Mouse (Mus musculus) heart, embryonic 16.5 days (tissue): ENCODE results near the gene Nup160. TPM values are rescaled to one million over a fixed set of nuclear protein-coding genes. Genes with fewer than 3 reads are reported as not detected.

Experiments used
- ATAC-seq: fragments of 200-750 bp; cut with Nextera tagmentation; replicated peaks from 2 replicates; pipeline ENCODE4 v1.8.0; 2017; ENCODE audit warnings: moderate number of reproducible peaks; ENCODE audit not compliant: insufficient read depth, low FRiP score; ENCODE audit errors: extremely low read depth
- H3K27ac ChIP-seq: fragments of 300-500 bp; sonication (generic); 2 replicates; pipeline ENCODE4 v1.5.1; 2014; ENCODE audit warnings: mild to moderate bottlenecking, low read length, control low read depth, moderate library complexity
- H3K27me3 ChIP-seq: fragments of 300-500 bp; sonication (generic); 2 replicates; pipeline ENCODE4 v1.6.1; 2014; ENCODE audit warnings: low read length, mixed read lengths; ENCODE audit not compliant: control insufficient read depth, insufficient read depth
- H3K36me3 ChIP-seq: fragments of 300-500 bp; sonication (generic); 2 replicates; pipeline ENCODE4 v1.6.1; 2014; ENCODE audit not compliant: control insufficient read depth, insufficient read depth
- H3K4me1 ChIP-seq: fragments of 300-500 bp; sonication (generic); 2 replicates; pipeline ENCODE4 v1.6.1; 2014; ENCODE audit warnings: low read length, mixed read lengths; ENCODE audit not compliant: control insufficient read depth, insufficient read depth
- H3K4me2 ChIP-seq: fragments of 300-500 bp; sonication (generic); 2 replicates; pipeline ENCODE4 v1.6.1; 2014; ENCODE audit warnings: low read depth, mild to moderate bottlenecking, control low read depth, low read length
- H3K4me3 ChIP-seq: fragments of 300-500 bp; sonication (generic); 2 replicates; pipeline ENCODE4 v1.5.1; 2014; ENCODE audit warnings: mild to moderate bottlenecking, control low read depth, low read length
- H3K9ac ChIP-seq: fragments of 300-500 bp; sonication (generic); 2 replicates; pipeline ENCODE4 v1.6.1; 2014; ENCODE audit warnings: low read length, control low read depth
- H3K9me3 ChIP-seq: fragments of 300-500 bp; sonication (generic); replicated peaks from 2 replicates; pipeline ENCODE4 v1.6.1; 2016; ENCODE audit warnings: low read length; ENCODE audit not compliant: control insufficient read depth
- WGBS: fragments of 180-500 bp; shearing (Covaris S2); extraction: QIAGEN DNeasy Blood & Tissue Kit; methylation state at CpG from one replicate; pipeline ENCODE4 v1.1.7; 2014; 5-methylcytosine and 5-hydroxymethylcytosine counted together
- polyA plus RNA-seq: library from polyadenylated mRNA; unstranded; fragments of >200 nt; fragmentation: Nextera tagmentation; extraction: Ambion mirVana; gene quantifications from 2 replicates; pipeline ENCODE4 v1.2.1, GENCODE M21; 2015

Nup160 gene
- polyA plus RNA-seq = 22.3 and 26.3 TPM in 2 replicates

DNA sequence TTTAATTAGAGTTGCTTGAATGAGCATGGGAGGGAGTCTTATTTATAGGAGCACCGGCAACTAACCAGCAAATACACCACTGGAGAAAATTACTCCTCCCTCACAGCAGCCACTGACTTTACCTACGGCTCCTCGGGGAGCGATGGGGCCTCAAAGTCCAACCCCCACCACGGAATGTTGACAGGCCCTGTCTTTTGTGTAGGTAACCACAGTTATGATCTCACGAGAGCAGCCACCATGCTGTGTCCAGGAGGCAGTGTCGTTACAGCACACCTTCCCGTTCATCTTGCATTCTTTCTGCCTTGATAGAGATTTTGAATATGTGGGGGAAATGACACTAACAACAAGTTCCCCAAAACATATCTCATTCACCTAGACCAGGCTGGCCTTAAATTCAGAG is at the start of gene Nup160:
Nup160 (plus strand) TSS at position 209 of the 400 bp plus-strand sequence.
- Histone ChIP-seq H3K9ac (no peak within 1 kb of the TSS), H3K27me3 (no peaks in the 10 kb centered on the region), H3K4me2 (no peak within 1 kb of the TSS), H3K4me1 (peaks cover 16% of the 10 kb centered on the region), H3K9me3 (no peaks in the 10 kb centered on the region), H3K27ac (no peak within 1 kb of the TSS), H3K36me3 (no peaks in the 10 kb centered on the region; the same call in 1 of the 2 replicates), H3K4me3 (no peak within 1 kb of the TSS)
- WGBS = 81% methylated on average over 8 of the region's 8 CpGs
- ATAC-seq = no peak

DNA sequence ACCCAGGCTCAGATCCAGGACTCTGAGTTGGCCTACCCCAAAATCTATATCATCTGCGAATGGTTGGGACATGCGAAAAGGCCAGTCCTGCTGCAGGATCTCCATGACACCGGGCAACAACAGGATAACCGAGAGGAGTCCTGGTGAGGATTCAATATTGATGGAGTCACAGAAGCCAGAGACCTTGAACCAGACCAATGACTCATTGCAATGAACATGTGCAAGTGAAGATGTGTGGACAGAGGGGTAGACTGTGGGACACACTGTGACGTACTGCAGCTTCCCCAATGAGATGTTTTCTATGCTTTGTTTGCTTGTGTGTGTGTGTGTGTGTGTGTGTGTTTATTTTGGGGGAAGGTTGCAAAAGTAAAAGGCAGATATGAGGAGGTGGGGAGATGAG is 48.8 kb upstream of the Nup160 start:
- Histone ChIP-seq H3K9me3 (no peaks in the 10 kb centered on the region), H3K36me3 (no peaks in the 10 kb centered on the region), H3K27me3 (no peaks in the 10 kb centered on the region), H3K27ac (no peak overlapping the region), H3K4me2 (no peak overlapping the region), H3K9ac (no peak overlapping the region), H3K4me1 (no peaks in the 10 kb centered on the region), H3K4me3 (no peak overlapping the region)
- no peak for ATAC-seq
- WGBS = 84% methylated on average over 5 of the region's 5 CpGs

DNA sequence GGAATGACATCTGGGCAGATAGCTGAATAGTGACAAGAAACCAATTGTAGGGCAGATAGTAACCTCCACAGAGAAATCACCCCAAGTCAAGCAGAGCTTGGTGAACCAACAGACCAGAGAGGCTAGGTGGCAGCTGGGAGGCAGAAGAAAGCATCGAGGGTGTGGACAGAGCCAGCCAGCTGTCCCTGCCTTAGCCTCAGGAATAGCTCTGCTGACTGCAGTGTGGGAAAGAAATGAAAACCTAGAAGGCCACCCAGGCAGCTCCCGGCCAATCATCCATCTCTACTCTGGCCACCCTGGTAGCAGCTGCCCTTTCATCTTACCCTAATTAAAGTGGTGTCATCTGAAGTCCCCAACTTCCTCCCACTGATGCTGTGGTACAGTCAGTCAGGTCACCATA is 47.5 kb upstream of the Nup160 start:
- ATAC-seq = no peak
- Histone ChIP-seq H3K4me3 (no peak overlapping the region), H3K27ac (no peak overlapping the region), H3K4me1 (no peaks in the 10 kb centered on the region), H3K27me3 (no peaks in the 10 kb centered on the region), H3K4me2 (no peak overlapping the region), H3K36me3 (no peaks in the 10 kb centered on the region), H3K9me3 (no peaks in the 10 kb centered on the region), H3K9ac (no peak overlapping the region)
- WGBS = 49% methylated on average over 2 of the region's 2 CpGs

DNA sequence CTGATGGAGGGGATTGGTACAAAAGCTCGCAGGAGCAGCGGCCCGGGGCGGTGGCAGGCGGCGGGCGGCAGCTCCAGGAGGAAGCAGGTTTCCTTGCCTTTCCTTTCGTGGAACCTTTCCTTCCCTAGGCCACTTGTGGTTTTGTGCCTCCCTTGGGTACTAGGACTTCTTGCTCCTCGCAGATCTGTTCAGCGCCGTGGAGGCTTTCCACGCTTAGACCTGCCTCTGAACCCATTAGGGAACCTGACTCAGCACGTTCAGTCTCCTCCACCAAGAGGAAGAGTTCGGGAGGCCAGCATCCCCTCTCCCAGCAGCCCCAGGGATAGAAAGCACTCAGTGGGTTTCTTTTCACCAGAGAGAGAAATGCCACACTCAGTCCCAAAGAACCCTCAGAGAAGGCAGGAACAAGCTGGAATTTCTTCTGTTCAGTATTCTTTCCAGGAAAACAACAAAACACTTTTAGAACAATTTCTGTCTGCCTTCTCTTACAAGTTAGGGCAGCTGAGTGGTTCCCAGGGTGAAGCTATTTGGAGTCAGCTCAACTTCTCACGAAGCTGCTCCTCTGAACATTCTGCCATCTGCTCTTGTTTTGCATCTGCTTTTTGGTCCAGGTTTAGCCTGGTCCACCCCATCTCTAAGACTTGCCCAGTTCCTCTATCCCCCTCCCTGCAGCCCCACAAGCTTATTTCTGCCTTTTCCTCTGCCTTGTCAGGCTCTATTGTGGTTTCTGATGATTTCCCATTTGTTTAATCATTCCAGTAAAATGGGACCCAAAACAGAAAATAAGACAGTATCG is 44.9 kb upstream of the Nup160 start:
- no peak overlapping the region for H3K27ac ChIP-seq
- no peak for ATAC-seq
- H3K9ac ChIP-seq = no peak overlapping the region
- H3K27me3 ChIP-seq = no peaks in the 10 kb centered on the region
- no peaks in the 10 kb centered on the region for H3K9me3 ChIP-seq
- H3K4me1 ChIP-seq = no peaks in the 10 kb centered on the region
- 73% methylated on average over 16 of the region's 16 CpGs for WGBS
- no peak overlapping the region for H3K4me2 ChIP-seq
- no peak overlapping the region for H3K4me3 ChIP-seq
- no peaks in the 10 kb centered on the region for H3K36me3 ChIP-seq

DNA sequence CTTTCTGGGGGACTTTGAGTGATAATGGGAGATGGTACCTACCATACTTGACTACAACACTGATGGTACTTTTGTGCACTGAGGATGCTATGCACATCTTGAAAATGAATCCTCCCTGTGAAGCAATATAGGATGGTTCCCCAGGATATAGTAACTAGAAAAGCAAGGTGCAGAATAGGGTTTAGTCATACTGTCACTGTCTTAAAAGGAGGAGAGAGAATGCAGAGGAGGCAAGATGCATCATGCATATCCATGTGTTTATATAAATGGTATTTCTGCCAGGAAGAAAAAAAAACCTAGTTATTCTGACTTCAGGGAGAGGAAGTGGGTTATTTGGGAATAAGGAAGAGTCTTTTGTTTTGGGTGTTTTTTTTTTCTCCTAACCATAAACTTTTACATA is 42.3 kb upstream of the Nup160 start:
- no peak for ATAC-seq
- H3K36me3 ChIP-seq = no peaks in the 10 kb centered on the region
- no peaks in the 10 kb centered on the region for H3K4me1 ChIP-seq
- H3K9ac ChIP-seq = no peak overlapping the region
- H3K27me3 ChIP-seq = no peaks in the 10 kb centered on the region
- H3K9me3 ChIP-seq = no peaks in the 10 kb centered on the region
- H3K27ac ChIP-seq = no peak overlapping the region
- H3K4me2 ChIP-seq = no peak overlapping the region
- no peak overlapping the region for H3K4me3 ChIP-seq

DNA sequence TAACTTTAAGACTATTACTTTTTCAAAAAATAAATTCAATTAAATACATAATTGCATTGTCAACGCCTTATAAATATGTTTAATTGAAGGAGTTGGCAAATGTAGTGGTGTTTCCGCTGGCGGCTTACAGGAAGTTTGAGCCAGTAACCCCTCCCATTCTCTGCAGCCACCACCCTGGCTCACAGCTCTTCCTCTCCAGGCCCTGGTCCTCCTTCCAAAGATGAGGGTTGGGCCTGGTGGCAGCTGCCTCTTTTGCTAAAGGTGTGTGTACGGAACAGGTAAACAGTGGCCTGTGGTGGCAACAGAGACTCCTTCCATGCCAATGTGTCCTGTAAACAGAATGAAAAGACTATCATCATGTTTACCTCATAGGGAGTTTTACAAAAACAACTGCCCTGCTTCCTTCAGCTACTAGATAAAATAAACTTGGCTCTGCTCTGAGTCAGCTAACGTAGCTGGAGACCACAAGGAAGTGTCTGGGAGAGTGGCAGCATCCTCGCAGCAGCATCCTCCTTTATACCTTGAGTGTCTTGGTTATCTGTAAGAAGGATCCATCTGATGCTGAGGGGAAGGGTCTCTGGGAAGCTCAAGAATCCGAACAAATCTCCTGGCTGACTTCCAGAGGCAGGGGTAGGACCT is 41.8 kb upstream of the Nup160 start:
- H3K4me2 ChIP-seq = no peak overlapping the region
- 53% methylated on average over 7 of the region's 7 CpGs for WGBS
- H3K36me3 ChIP-seq = no peaks in the 10 kb centered on the region
- no peaks in the 10 kb centered on the region for H3K9me3 ChIP-seq
- H3K27ac ChIP-seq = no peak overlapping the region
- no peak overlapping the region for H3K9ac ChIP-seq
- no peak overlapping the region for H3K4me3 ChIP-seq
- H3K27me3 ChIP-seq = no peaks in the 10 kb centered on the region
- no peaks in the 10 kb centered on the region for H3K4me1 ChIP-seq
- no peak for ATAC-seq

DNA sequence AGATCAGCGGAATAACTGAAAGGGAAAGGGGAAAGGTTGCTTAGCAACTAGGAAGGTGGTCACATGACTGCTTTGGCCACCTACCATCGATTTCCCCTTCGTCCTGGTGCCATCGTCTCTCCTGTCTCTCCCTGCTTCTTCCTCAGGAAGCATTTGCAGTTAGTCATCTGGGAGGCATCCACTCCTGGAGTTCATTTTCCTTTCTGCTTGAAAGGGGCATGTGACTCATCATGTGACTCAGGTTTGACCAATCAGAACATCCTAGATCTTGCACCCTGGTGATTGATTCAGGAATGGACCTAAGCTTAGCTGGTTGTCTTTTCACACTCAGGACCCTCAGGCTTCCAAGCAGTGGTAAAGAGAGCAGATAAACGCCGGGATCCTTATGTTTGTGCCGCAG is 40.2 kb upstream of the Nup160 start:
- no peak for ATAC-seq
- Histone ChIP-seq H3K27me3 (no peaks in the 10 kb centered on the region), H3K36me3 (no peaks in the 10 kb centered on the region), H3K4me1 (no peaks in the 10 kb centered on the region), H3K4me3 (no peak overlapping the region), H3K4me2 (no peak overlapping the region), H3K27ac (no peak overlapping the region), H3K9me3 (no peaks in the 10 kb centered on the region), H3K9ac (no peak overlapping the region)
- 78% methylated on average over 7 of the region's 7 CpGs for WGBS

DNA sequence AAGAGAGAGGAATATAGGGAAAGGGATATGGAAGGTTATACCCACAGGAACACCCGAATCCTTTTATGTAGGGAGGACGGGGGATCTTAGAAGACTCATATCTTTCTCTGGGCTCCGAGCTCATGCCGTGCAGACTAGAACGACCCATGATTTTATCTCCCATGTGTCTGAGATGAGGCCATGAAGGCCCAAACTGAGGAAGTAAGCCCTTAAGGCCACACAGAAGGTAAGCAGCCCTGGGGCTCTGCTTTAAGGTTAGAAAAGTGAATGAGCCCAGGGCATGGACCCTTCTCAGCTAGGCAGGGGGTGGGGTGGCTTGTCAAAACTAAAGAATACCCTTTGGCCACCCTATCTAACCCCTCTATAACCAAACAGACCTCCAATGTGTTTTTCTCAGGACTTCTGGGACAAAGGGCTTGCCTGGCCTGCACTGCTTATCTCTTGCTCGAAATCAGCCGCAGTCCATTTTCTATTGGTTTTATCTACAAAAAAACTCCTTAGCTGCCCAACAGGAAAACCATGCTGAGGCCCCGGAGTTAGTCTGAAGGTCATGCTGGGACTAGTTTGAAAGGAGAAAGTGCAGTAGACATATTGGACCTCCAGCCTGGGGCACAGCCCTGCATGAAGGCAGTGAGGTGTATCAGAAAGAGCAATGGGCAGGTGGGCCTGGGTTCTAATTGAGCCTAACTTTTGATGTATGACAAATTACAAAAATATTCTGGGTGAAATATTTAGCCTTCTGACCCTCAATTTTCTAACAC is 37.8 kb upstream of the Nup160 start:
- no peaks in the 10 kb centered on the region for H3K27me3 ChIP-seq
- no peaks in the 10 kb centered on the region for H3K9me3 ChIP-seq
- no peak for ATAC-seq
- 62% methylated on average over 8 of the region's 8 CpGs for WGBS
- no peak overlapping the region for H3K27ac ChIP-seq
- no peak overlapping the region for H3K9ac ChIP-seq
- no peak overlapping the region for H3K4me3 ChIP-seq
- no peaks in the 10 kb centered on the region for H3K4me1 ChIP-seq
- no peak overlapping the region for H3K4me2 ChIP-seq
- no peaks in the 10 kb centered on the region for H3K36me3 ChIP-seq
